Mouse (Mus musculus): Measurements from ENCODE around the gene Actrt3.

DNA sequence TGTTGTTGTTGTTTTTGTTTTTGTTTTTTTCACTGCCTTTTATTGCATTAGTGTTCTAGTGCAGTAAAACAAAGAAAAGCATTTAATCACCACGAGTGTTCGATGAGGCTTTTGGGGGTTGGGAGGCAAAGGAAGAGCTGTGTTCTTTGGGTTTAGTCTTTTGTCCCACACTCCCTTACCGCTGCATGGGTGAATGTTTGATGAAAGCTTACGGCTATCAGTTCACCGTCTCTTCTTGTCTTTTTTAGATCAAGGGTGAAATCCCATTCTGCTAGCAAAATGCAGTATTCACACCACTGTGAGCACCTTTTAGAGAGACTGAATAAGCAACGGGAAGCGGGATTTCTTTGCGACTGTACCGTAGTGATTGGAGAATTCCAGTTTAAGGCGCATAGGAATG lies 3.5 kb upstream of the Actrt3 start:
- no peak for TF ChIP-seq CTCF (IDR thresholded peaks at IDR 0.05; ENCODE audit: borderline replicate concordance, insufficient read depth, low read depth, low read length)
- no peak for TF ChIP-seq POLR2A (IDR thresholded peaks at IDR 0.05; ENCODE audit: borderline replicate concordance, insufficient read depth, low read length)
